Mouse (Mus musculus): ENCODE results near the gene Mrpl52. TPM values are rescaled to one million over a fixed set of nuclear protein-coding genes. Genes with fewer than 3 reads are reported as not detected.

Mrpl52 gene
- polyA plus RNA-seq, 1 experiment from 2014 or later, result 40.3 TPM

Other genes with a start within 250 kb of the Mrpl52 start
- gene Dad1, start 172.8 kb upstream of the Mrpl52 start, polyA plus RNA-seq (2018), result 65.9 to 151 TPM (median 121 TPM) in 3 replicates
- gene Abhd4, start 172.7 kb upstream of the Mrpl52 start, polyA plus RNA-seq (2018), result 52.1 to 98.9 TPM (median 69.8 TPM) in 3 replicates
- not detected in 3 replicates for gene Olfr49, start 142.0 kb upstream of the Mrpl52 start, polyA plus RNA-seq (2018)
- 29.2 to 46.0 TPM (median 33.9 TPM) in 3 replicates for gene Oxa1l, start 66.1 kb upstream of the Mrpl52 start, polyA plus RNA-seq (2018)
- 39.3 to 48.7 TPM (median 48.3 TPM) in 3 replicates for gene Slc7a7, start 9.1 kb upstream of the Mrpl52 start, polyA plus RNA-seq (2018)
- gene Mmp14, start 4.7 kb downstream of the Mrpl52 start, polyA plus RNA-seq (2018), result 19.5 to 30.7 TPM (median 25.0 TPM) in 3 replicates
- gene Lrp10, start 37.2 kb downstream of the Mrpl52 start, polyA plus RNA-seq (2018), result 48.6 to 72.9 TPM (median 53.7 TPM) in 3 replicates
- not detected in 3 replicates for gene Rem2, start 49.2 kb downstream of the Mrpl52 start, polyA plus RNA-seq (2018)
- 13.8 to 37.2 TPM (median 33.4 TPM) in 3 replicates for gene Prmt5, start 90.6 kb downstream of the Mrpl52 start, polyA plus RNA-seq (2018)
- gene Haus4, start 127.7 kb downstream of the Mrpl52 start, polyA plus RNA-seq (2018), result 12.0 to 20.7 TPM (median 13.2 TPM) in 3 replicates
- 0.33 to 0.94 TPM (median 0.66 TPM) in 3 replicates for gene Ajuba, start 150.6 kb downstream of the Mrpl52 start, polyA plus RNA-seq (2018)
- 3.5 to 3.9 TPM (median 3.7 TPM) in 3 replicates for gene 4931414P19Rik, start 179.1 kb downstream of the Mrpl52 start, polyA plus RNA-seq (2018)
- 32.9 to 235 TPM (median 122 TPM) in 3 replicates for gene Psmb5, start 191.1 kb downstream of the Mrpl52 start, polyA plus RNA-seq (2018)
- not detected in 3 replicates for gene Psmb11, start 194.5 kb downstream of the Mrpl52 start, polyA plus RNA-seq (2018)
- gene Gm17606, start 214.0 kb downstream of the Mrpl52 start, polyA plus RNA-seq (2018), result not detected in 3 replicates
- gene Cdh24, start 214.5 kb downstream of the Mrpl52 start, polyA plus RNA-seq (2018), result 0.06 to 0.11 TPM in 2 of 3 replicates, not detected in the other

Measured in macrophage (primary cell).